Mouse (Mus musculus): ENCODE data around the gene Ubap1l.

DNA sequence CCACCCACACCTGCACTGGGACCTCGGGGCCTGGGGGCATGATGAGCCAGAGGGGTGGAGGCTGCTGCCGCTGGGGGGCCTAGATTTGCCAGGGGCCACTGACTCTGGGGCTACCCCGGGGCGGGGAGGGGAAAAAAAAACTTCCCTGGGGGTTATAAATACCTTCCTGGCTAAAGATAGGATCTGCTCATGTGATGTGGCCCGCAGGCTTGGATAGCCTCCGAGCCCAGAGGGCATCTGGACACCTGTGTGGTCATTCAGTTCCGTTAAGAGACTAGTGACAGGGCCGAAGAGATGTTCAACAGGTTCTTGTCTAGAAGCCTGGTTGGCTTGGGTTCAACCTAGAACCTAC is 30.7 kb downstream of the Ubap1l start, which contains the start of gene Kbtbd13:
- TF ChIP-seq MAFK (IDR thresholded peaks at IDR 0.05; ENCODE audit: insufficient read depth, low read depth, low read length) (no peak), ZNF384 (IDR thresholded peaks at IDR 0.05; ENCODE audit: low read depth, low read length) (no peak), CHD2 (IDR thresholded peaks at IDR 0.05; ENCODE audit: low read depth, low read length) (no peak)
